Mouse (Mus musculus) ES-Bruce4 (cell line): ENCODE results near the gene Plxnb1. TPM values are rescaled to one million over a fixed set of nuclear protein-coding genes. Genes with fewer than 3 reads are reported as not detected.

Source experiments
- H3K27ac ChIP-seq: 2 replicates; pipeline ENCODE4 v1.5.1; 2012; ENCODE audit warnings: low read length, inconsistent platforms; ENCODE audit not compliant: insufficient read depth
- H3K27me3 ChIP-seq: 2 replicates; pipeline ENCODE4 v1.6.1; 2012; ENCODE audit warnings: mild to moderate bottlenecking, low read length, inconsistent platforms; ENCODE audit not compliant: control insufficient read depth, poor library complexity, insufficient read depth, severe bottlenecking
- H3K36me3 ChIP-seq: 2 replicates; pipeline ENCODE4 v1.6.1; 2012; ENCODE audit warnings: inconsistent platforms, mild to moderate bottlenecking, low read length, moderate library complexity; ENCODE audit not compliant: control insufficient read depth, poor library complexity, insufficient read depth, severe bottlenecking
- H3K4me1 ChIP-seq: one replicate; pipeline ENCODE4 v1.8.1; 2011; ENCODE audit warnings: low read length; ENCODE audit not compliant: control insufficient read depth, insufficient read depth
- H3K4me3 ChIP-seq: 2 replicates; pipeline ENCODE4 v1.5.1; 2011; ENCODE audit warnings: low read depth, mild to moderate bottlenecking, low read length
- H3K9ac ChIP-seq: 2 replicates; pipeline ENCODE4 v1.6.1; 2012; ENCODE audit warnings: low read depth, mild to moderate bottlenecking, inconsistent platforms; ENCODE audit not compliant: poor library complexity, severe bottlenecking
- H3K9me3 ChIP-seq: replicated peaks from 2 replicates; pipeline ENCODE4 v1.6.1; 2012; ENCODE audit warnings: mild to moderate bottlenecking, low read length, inconsistent platforms; ENCODE audit not compliant: control insufficient read depth, poor library complexity, insufficient read depth, severe bottlenecking
- CTCF ChIP-seq: IDR thresholded peaks from one replicate; pipeline ENCODE4 v1.8.1; 2011; ENCODE audit warnings: low read depth, low read length
- EP300 ChIP-seq: IDR thresholded peaks from 2 replicates; pipeline ENCODE4 v1.6.1; 2011; ENCODE audit warnings: low read depth, low read length; ENCODE audit not compliant: insufficient read depth
- POLR2A ChIP-seq: IDR thresholded peaks from one replicate; pipeline ENCODE4 v1.8.1; 2011; ENCODE audit warnings: low read length; ENCODE audit not compliant: insufficient read depth
- polyA plus RNA-seq: library from polyadenylated mRNA; stranded (reverse); fragments of >200 nt; gene quantifications from 2 replicates; pipeline ENCODE4 v1.2.4, GENCODE M21; 2011; ENCODE audit warnings: low read depth; ENCODE audit not compliant: missing spikeins, insufficient read depth, insufficient read length

Gene Plxnb1
- polyA plus RNA-seq, 1 experiment = 16.1 TPM

- Histone ChIP-seq H3K36me3 (no peaks in the 10 kb centered on the region), H3K9ac (peak overlapping the region; percentile 10; the same call in 1 of the 2 replicates), H3K4me3 (no peak overlapping the region), H3K4me1 (peaks cover 6% of the 10 kb centered on the region), H3K27ac (no peak overlapping the region), H3K9me3 (no peaks in the 10 kb centered on the region), H3K27me3 (no peaks in the 10 kb centered on the region)
- TF ChIP-seq EP300 (no peak), POLR2A (no peak), CTCF (no peak)
Observed at GRCm38 (mm10) chr9:109097291-109097690, 2.1 kb downstream of the Plxnb1 start.

- Histone ChIP-seq H3K4me3 (no peak overlapping the region), H3K9ac (0 out of 2 replicates have a peak overlapping the region, but pooled peaks have one; percentile 10), H3K27ac (no peak overlapping the region), H3K4me1 (peaks cover 6% of the 10 kb centered on the region), H3K27me3 (no peaks in the 10 kb centered on the region), H3K36me3 (no peaks in the 10 kb centered on the region), H3K9me3 (no peaks in the 10 kb centered on the region)
- TF ChIP-seq CTCF (no peak), EP300 (no peak), POLR2A (no peak)
Observed at GRCm38 (mm10) chr9:109097831-109098230, 2.6 kb downstream of the Plxnb1 start.

- Histone ChIP-seq H3K9me3 (no peaks in the 10 kb centered on the region), H3K9ac (no peak overlapping the region), H3K4me1 (peaks cover 4% of the 10 kb centered on the region), H3K4me3 (no peak overlapping the region), H3K27ac (no peak overlapping the region), H3K27me3 (no peaks in the 10 kb centered on the region), H3K36me3 (no peaks in the 10 kb centered on the region)
- TF ChIP-seq POLR2A (no peak), EP300 (no peak), CTCF (no peak)
Observed at GRCm38 (mm10) chr9:109098366-109098765, 3.2 kb downstream of the Plxnb1 start.

- Histone ChIP-seq H3K4me3 (no peak overlapping the region), H3K9me3 (no peaks in the 10 kb centered on the region), H3K27ac (no peak overlapping the region), H3K4me1 (peaks cover 3% of the 10 kb centered on the region), H3K36me3 (no peaks in the 10 kb centered on the region), H3K9ac (no peak overlapping the region), H3K27me3 (no peaks in the 10 kb centered on the region)
- TF ChIP-seq POLR2A = no peak
- TF ChIP-seq EP300 = no peak
- no peak for TF ChIP-seq CTCF
Observed at GRCm38 (mm10) chr9:109098969-109099368, 3.8 kb downstream of the Plxnb1 start.

- Histone ChIP-seq H3K4me3 (no peak overlapping the region), H3K27me3 (no peaks in the 10 kb centered on the region), H3K4me1 (peaks cover 3% of the 10 kb centered on the region), H3K36me3 (no peaks in the 10 kb centered on the region), H3K27ac (no peak overlapping the region), H3K9me3 (no peaks in the 10 kb centered on the region), H3K9ac (no peak overlapping the region)
- TF ChIP-seq POLR2A (no peak), CTCF (no peak), EP300 (no peak)
Observed at GRCm38 (mm10) chr9:109100307-109100928, 5.2 kb downstream of the Plxnb1 start.

- no peaks in the 10 kb centered on the region for H3K27me3 ChIP-seq
- H3K4me1 ChIP-seq = peaks cover under 1% of the 10 kb centered on the region
- no peak overlapping the region for H3K27ac ChIP-seq
- H3K9ac ChIP-seq = no peak overlapping the region
- H3K4me3 ChIP-seq = no peak overlapping the region
- no peaks in the 10 kb centered on the region for H3K36me3 ChIP-seq
- no peaks in the 10 kb centered on the region for H3K9me3 ChIP-seq
- TF ChIP-seq CTCF (no peak), POLR2A (no peak), EP300 (no peak)
Observed at GRCm38 (mm10) chr9:109101933-109102445, 6.8 kb downstream of the Plxnb1 start.
